Comparison of ENCODE assay signal across 12 mouse cellular contexts in the genomic region with DNA sequence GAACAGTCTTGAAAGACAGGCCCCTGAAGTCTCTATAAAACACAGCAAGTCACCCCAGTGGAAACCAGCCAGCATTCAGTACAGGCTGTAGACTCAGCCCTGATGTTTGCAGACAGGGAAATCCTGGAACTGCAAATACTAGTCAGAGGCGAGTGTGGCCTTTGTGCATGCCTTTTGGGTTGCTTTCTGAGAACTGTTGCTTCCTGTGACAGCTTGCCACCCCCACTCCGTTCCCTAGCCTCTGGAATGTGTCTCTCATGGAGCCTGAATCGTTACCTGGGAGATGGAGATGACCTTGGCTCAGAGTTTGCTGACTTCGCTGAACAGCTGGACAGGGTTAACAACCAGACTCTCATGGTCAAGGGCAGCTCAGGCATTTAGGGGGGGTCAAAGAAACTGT.
DNase-seq lines count a peak whose midpoint lies in the region; ATAC-seq and TF ChIP-seq lines count a peak whose summit lies in the region.
"Had no signal": no experiment of that assay in that cellular context is flagged by ENCODE, and none has a peak within 500 bp of the region (broad histone marks: within the 10 kb centered on the region; RNA-seq: fewer than 3 reads in every experiment).

No protein-coding gene starts in this region.

- TF ChIP-seq CTCF in liver, postnatal 0 days (IDR thresholded peaks at IDR 0.05; ENCODE audit: low read depth): no peak

- H3K4me3 ChIP-seq in midbrain, embryonic 10.5 days: no peak overlapping the region
- H3K4me3 ChIP-seq in midbrain, embryonic 16.5 days (ENCODE audit: low read depth, low read length): no peak overlapping the region
- H3K4me3 ChIP-seq in hindbrain, embryonic 14.5 days (replicated peaks; ENCODE audit: low read length): no peak overlapping the region
- H3K4me3 ChIP-seq in liver, postnatal 0 days (ENCODE audit: low read depth, low read length): no peak overlapping the region
- H3K4me3 ChIP-seq: forebrain, embryonic 12.5 days; heart, embryonic 10.5 days; limb, embryonic 13.5 days had no signal

- DNase-seq in adrenal gland, adult (ENCODE audit: inconsistent age in 2 of 2, low spot score in 1 of 2): peak; percentile 43 to 77
- DNase-seq in adrenal gland, postnatal 4 days (ENCODE audit: low spot score in 2 of 2): no peak
- DNase-seq in midbrain, embryonic 10.5 days (ENCODE audit: low spot score): peak; percentile 19
- no peak for DNase-seq in hindbrain, embryonic 14.5 days (ENCODE audit: low spot score)
- peak; percentile 17 for DNase-seq in liver, postnatal 0 days
- DNase-seq in spleen, postnatal 4 days (ENCODE audit: low spot score in 2 of 2): no peak
- DNase-seq in left cerebral cortex, adult 18-20 months (ENCODE audit: low spot score in 2 of 2): no peak

- no peak overlapping the region for H3K4me2 ChIP-seq in midbrain, embryonic 16.5 days (ENCODE audit: low read length)
- no peak overlapping the region for H3K4me2 ChIP-seq in hindbrain, embryonic 14.5 days (replicated peaks)
- H3K4me2 ChIP-seq in liver, postnatal 0 days (ENCODE audit: low read depth, low read length): no peak overlapping the region
- H3K4me2 ChIP-seq: forebrain, embryonic 12.5 days; limb, embryonic 13.5 days had no signal

- 58% methylated on average over 4 of the region's 4 CpGs for WGBS in midbrain, embryonic 10.5 days
- WGBS in midbrain, embryonic 16.5 days: 43% methylated on average over 4 of the region's 4 CpGs
- WGBS in hindbrain, embryonic 14.5 days: 36% methylated on average over 4 of the region's 4 CpGs
- 35% methylated on average over 4 of the region's 4 CpGs for WGBS in liver, postnatal 0 days (ENCODE audit: insufficient replicate concordance)

- no peaks in the 10 kb centered on the region for H3K27me3 ChIP-seq in midbrain, embryonic 10.5 days (ENCODE audit: low read depth, poor library complexity, severe bottlenecking)
- no peaks in the 10 kb centered on the region for H3K27me3 ChIP-seq in midbrain, embryonic 16.5 days (ENCODE audit: control insufficient read depth, insufficient read depth, low read depth, low read length)
- H3K27me3 ChIP-seq in hindbrain, embryonic 14.5 days (ENCODE audit: control insufficient read depth, insufficient read depth, low read length): no peaks in the 10 kb centered on the region
- no peaks in the 10 kb centered on the region for H3K27me3 ChIP-seq in liver, postnatal 0 days (ENCODE audit: insufficient read depth, low read length)
- H3K27me3 ChIP-seq: forebrain, embryonic 12.5 days; limb, embryonic 13.5 days had no signal

- H3K4me1 ChIP-seq in midbrain, embryonic 10.5 days: no peaks in the 10 kb centered on the region
- H3K4me1 ChIP-seq in midbrain, embryonic 16.5 days (ENCODE audit: control insufficient read depth, insufficient read depth, low read length): no peaks in the 10 kb centered on the region
- no peaks in the 10 kb centered on the region for H3K4me1 ChIP-seq in hindbrain, embryonic 14.5 days (replicated peaks; ENCODE audit: control insufficient read depth, insufficient read depth, low read length)
- no peaks in the 10 kb centered on the region for H3K4me1 ChIP-seq in liver, postnatal 0 days (ENCODE audit: insufficient read depth)
- H3K4me1 ChIP-seq: forebrain, embryonic 12.5 days; limb, embryonic 13.5 days had no signal

- no peaks in the 10 kb centered on the region for H3K9me3 ChIP-seq in midbrain, embryonic 10.5 days (replicated peaks)
- no peaks in the 10 kb centered on the region for H3K9me3 ChIP-seq in midbrain, embryonic 16.5 days (replicated peaks; ENCODE audit: control insufficient read depth, low read length, poor library complexity, severe bottlenecking)
- no peaks in the 10 kb centered on the region for H3K9me3 ChIP-seq in hindbrain, embryonic 14.5 days (ENCODE audit: control insufficient read depth, low read length)
- H3K9me3 ChIP-seq in liver, postnatal 0 days (ENCODE audit: low read length): no peaks in the 10 kb centered on the region
- H3K9me3 ChIP-seq: forebrain, embryonic 12.5 days; heart, embryonic 10.5 days; limb, embryonic 13.5 days had no signal

- no peaks in the 10 kb centered on the region for H3K36me3 ChIP-seq in midbrain, embryonic 10.5 days
- no peaks in the 10 kb centered on the region for H3K36me3 ChIP-seq in midbrain, embryonic 16.5 days (ENCODE audit: control insufficient read depth, insufficient read depth, low read length)
- H3K36me3 ChIP-seq in hindbrain, embryonic 14.5 days (replicated peaks; ENCODE audit: control insufficient read depth, insufficient read depth): no peaks in the 10 kb centered on the region
- no peaks in the 10 kb centered on the region for H3K36me3 ChIP-seq in liver, postnatal 0 days (replicated peaks; ENCODE audit: insufficient read depth, low read length)
- H3K36me3 ChIP-seq: forebrain, embryonic 12.5 days; heart, embryonic 10.5 days; limb, embryonic 13.5 days had no signal

- H3K9ac ChIP-seq in midbrain, embryonic 16.5 days (ENCODE audit: low read depth, low read length): no peak overlapping the region
- no peak overlapping the region for H3K9ac ChIP-seq in hindbrain, embryonic 14.5 days
- no peak overlapping the region for H3K9ac ChIP-seq in liver, postnatal 0 days (replicated peaks)
- H3K9ac ChIP-seq: forebrain, embryonic 12.5 days; limb, embryonic 13.5 days had no signal

- TF ChIP-seq EP300 in liver, postnatal 0 days (IDR thresholded peaks at IDR 0.05; ENCODE audit: low read depth): no peak

- H3K27ac ChIP-seq in midbrain, embryonic 10.5 days (replicated peaks): no peak overlapping the region
- H3K27ac ChIP-seq in midbrain, embryonic 16.5 days (ENCODE audit: low read length): no peak overlapping the region
- no peak overlapping the region for H3K27ac ChIP-seq in hindbrain, embryonic 14.5 days
- H3K27ac ChIP-seq in liver, postnatal 0 days (ENCODE audit: low read depth): no peak overlapping the region
- H3K27ac ChIP-seq: forebrain, embryonic 12.5 days; heart, embryonic 10.5 days; limb, embryonic 13.5 days had no signal

- ATAC-seq in midbrain, embryonic 16.5 days: no peak
- ATAC-seq in hindbrain, embryonic 14.5 days (ENCODE audit: low FRiP score): peak; percentile 24; the same call in 1 of the 2 replicates
- peak; percentile 65 for ATAC-seq in liver, postnatal 0 days
- ATAC-seq: activated CD4-positive, CD25-positive, alpha-beta regulatory T cell, adult 4 months had no signal

Comparison
In these comparisons a context has a peak if more than half of its experiments do, and no peak if none do; other contexts are left out.
1. DNase-seq: peak in adrenal gland, adult (2 of 2), midbrain, embryonic 10.5 days (single experiment) and liver, postnatal 0 days (single experiment); none in adrenal gland, postnatal 4 days (0 of 2), hindbrain, embryonic 14.5 days (single experiment), spleen, postnatal 4 days (0 of 2) and left cerebral cortex, adult 18-20 months (0 of 2).